Mouse (Mus musculus): ENCODE measurements around the gene Lrrc19.

- TF ChIP-seq POLR2A (IDR thresholded peaks at IDR 0.05; ENCODE audit: control insufficient read depth, low read depth, low read length) (no peak), CTCF (IDR thresholded peaks at IDR 0.05; ENCODE audit: control insufficient read depth, insufficient read depth, insufficient replicate concordance, low read depth, low read length) (no peak)
Observed at GRCm38 (mm10) chr4:94610339-94610738, 39.6 kb downstream of the Lrrc19 start.

Data from testis, adult 2 months (tissue).